Mouse (Mus musculus): Measurements from ENCODE around the gene Rnf183. TPM values are rescaled to one million over a fixed set of nuclear protein-coding genes. Genes with fewer than 3 reads are reported as not detected.

The Rnf183 gene
- total and polyA plus RNA-seq, 3 experiments: 0.15 to 0.25 TPM; not detected in 1

DNA sequence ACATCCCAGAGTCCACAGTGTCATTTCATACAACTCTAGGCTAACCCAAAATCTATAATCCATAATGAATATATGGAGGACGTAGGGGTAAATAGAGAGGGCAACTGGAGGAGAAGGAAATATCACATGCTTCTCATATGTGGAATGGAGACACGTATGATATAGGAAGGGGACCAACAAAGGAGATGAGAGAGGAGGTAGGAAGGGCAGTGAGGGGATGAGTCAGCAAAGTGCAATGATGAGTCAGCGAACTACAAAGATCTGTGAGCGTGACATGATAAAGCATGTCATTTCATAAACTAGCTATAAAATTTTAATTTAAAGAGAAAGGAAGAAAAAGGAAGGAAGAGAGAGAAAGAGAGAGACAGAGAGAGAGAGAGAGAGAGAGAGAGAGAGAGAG lies 3.5 kb downstream of the Rnf183 start:
- no peak overlapping the region for H3K27ac ChIP-seq (ENCODE audit: control insufficient read depth, low read depth, low read length)
- peaks cover 2 to 22% of the 10 kb centered on the region in 2 experiments; a peak in 2 of 4 replicates for H3K4me1 ChIP-seq (ENCODE audit: control insufficient read depth in 1 of 2, insufficient read depth in 2 of 2, low read length in 2 of 2)
- peaks cover 0 to 15% of the 10 kb centered on the region in 2 experiments; a peak in 2 of 4 replicates for H3K36me3 ChIP-seq (ENCODE audit: control insufficient read depth in 1 of 2, insufficient read depth in 2 of 2, low read length in 2 of 2)
- no peak for TF ChIP-seq RAD21 (IDR thresholded peaks at IDR 0.05; ENCODE audit: low read depth, low read length)
- TF ChIP-seq TBP (IDR thresholded peaks at IDR 0.05; ENCODE audit: low read depth, low read length): 0 out of 2 replicates have a peak, but pooled peaks have one; percentile 24
- TF ChIP-seq GATA1 (IDR thresholded peaks at IDR 0.05; ENCODE audit: low read depth, low read length): 0 out of 2 replicates have a peak, but pooled peaks have one; percentile 13
- TF ChIP-seq MAFK (IDR thresholded peaks at IDR 0.05; ENCODE audit: borderline replicate concordance, low read depth, low read length): peak; percentile 97
- peak; percentile 36; the same call in 1 of the 2 replicates for TF ChIP-seq MYC (IDR thresholded peaks at IDR 0.05; ENCODE audit: low read depth, low read length)
- no peak for TF ChIP-seq CHD2 (IDR thresholded peaks at IDR 0.05; ENCODE audit: low read length)
- TF ChIP-seq ZNF384 (IDR thresholded peaks at IDR 0.05; ENCODE audit: low read depth, low read length): no peak
- TF ChIP-seq SIN3A (IDR thresholded peaks at IDR 0.05; ENCODE audit: low read length): peak; percentile 44; the same call in 1 of the 2 replicates
- TF ChIP-seq MYB (IDR thresholded peaks at IDR 0.05; ENCODE audit: low read depth, low read length): no peak
- no peak for TF ChIP-seq HCFC1 (IDR thresholded peaks at IDR 0.05; ENCODE audit: low read depth, low read length)
- TF ChIP-seq POLR2A (IDR thresholded peaks at IDR 0.05; ENCODE audit: control insufficient read depth in 1 of 2, insufficient read depth in 1 of 2, low read depth in 1 of 2, low read length in 2 of 2, poor library complexity in 1 of 2): no peak
- peak; percentile 63; the same call in 1 of the 2 replicates for TF ChIP-seq JUND (IDR thresholded peaks at IDR 0.05; ENCODE audit: low read depth, low read length)
- TF ChIP-seq TAL1 (IDR thresholded peaks at IDR 0.05; ENCODE audit: low read length): no peak
- no peak for TF ChIP-seq KAT2A (conservative IDR thresholded peaks at IDR 0.05; ENCODE audit: low read depth, low read length)
- peak; percentile 72 for TF ChIP-seq MXI1 (IDR thresholded peaks at IDR 0.05; ENCODE audit: low read depth, low read length)
- no peak for TF ChIP-seq USF2 (IDR thresholded peaks at IDR 0.05; ENCODE audit: borderline replicate concordance in 1 of 2, insufficient read depth in 1 of 2, low read depth in 1 of 2, low read length in 2 of 2)
- no peak for TF ChIP-seq SMC3 (IDR thresholded peaks at IDR 0.05; ENCODE audit: low read depth, low read length)
- TF ChIP-seq GABPA (IDR thresholded peaks at IDR 0.05; ENCODE audit: low read depth, low read length): peak; percentile 87
- no peak for TF ChIP-seq E2F4 (IDR thresholded peaks at IDR 0.05; ENCODE audit: borderline replicate concordance, low read depth, low read length)
- no peak for TF ChIP-seq NRF1 (IDR thresholded peaks at IDR 0.05; ENCODE audit: insufficient read depth, low read depth, low read length, poor library complexity, severe bottlenecking)
- TF ChIP-seq USF1 (IDR thresholded peaks at IDR 0.05; ENCODE audit: low read depth, low read length): no peak
- peak; percentile 75; the same call in 1 of the 2 replicates for TF ChIP-seq ETS1 (IDR thresholded peaks at IDR 0.05; ENCODE audit: low read depth, low read length)
- 0 out of 2 replicates have a peak, but pooled peaks have one; percentile 25 for TF ChIP-seq MAX (IDR thresholded peaks at IDR 0.05; ENCODE audit: low read length)
- TF ChIP-seq ZMIZ1 (IDR thresholded peaks at IDR 0.05; ENCODE audit: low read depth, low read length): no peak
- TF ChIP-seq CTCF (IDR thresholded peaks at IDR 0.05 in 2 of 3, conservative IDR thresholded peaks at IDR 0.05 in 1 of 3; ENCODE audit: control insufficient read depth in 1 of 3, insufficient read depth in 1 of 3, low read depth in 2 of 3, low read length in 3 of 3, poor library complexity in 1 of 3, severe bottlenecking in 1 of 3): no peak
- TF ChIP-seq NELFE (IDR thresholded peaks at IDR 0.05; ENCODE audit: low read depth, low read length): no peak
- peak; percentile 46 to 72; a peak in 3 of 4 replicates for TF ChIP-seq EP300 (IDR thresholded peaks at IDR 0.05; ENCODE audit: low read depth in 1 of 2, low read length in 2 of 2)
- no peak for TF ChIP-seq UBTF (IDR thresholded peaks at IDR 0.05; ENCODE audit: borderline replicate concordance, insufficient read depth, low read depth, low read length)
- H3K9me3 ChIP-seq (replicated peaks; ENCODE audit: insufficient read depth, low read length): no peaks in the 10 kb centered on the region
- no peak overlapping the region for H3K4me3 ChIP-seq (ENCODE audit: control insufficient read depth in 1 of 2, insufficient read depth in 1 of 2, low read depth in 2 of 2, low read length in 2 of 2)
- peak; percentile 81 for DNase-seq (ENCODE audit: low read depth, low spot score)
- H3K9ac ChIP-seq (ENCODE audit: control insufficient read depth, low read depth, low read length, poor library complexity, severe bottlenecking): no peak overlapping the region
- H3K79me2 ChIP-seq (ENCODE audit: control insufficient read depth, insufficient read depth, low read length, poor library complexity): no peaks in the 10 kb centered on the region
- H3K27me3 ChIP-seq (ENCODE audit: control insufficient read depth in 1 of 2, insufficient read depth in 2 of 2, low read length in 2 of 2): no peaks in the 10 kb centered on the region
